Mouse (Mus musculus): ENCODE results near the gene Miga2. TPM values are rescaled to one million over a fixed set of nuclear protein-coding genes. Genes with fewer than 3 reads are reported as not detected.
A peak's percentile ranks its signal among the peaks of the same experiment; 100 is the strongest.
"Not testable (repeated sequence)": the region's sequence is repeated elsewhere in the genome, so short reads cannot be mapped to it uniquely, and the experiment has no call there.

The Miga2 gene
- polyA plus RNA-seq, 1 experiment from 2014 or later = 29.6 TPM

DNA sequence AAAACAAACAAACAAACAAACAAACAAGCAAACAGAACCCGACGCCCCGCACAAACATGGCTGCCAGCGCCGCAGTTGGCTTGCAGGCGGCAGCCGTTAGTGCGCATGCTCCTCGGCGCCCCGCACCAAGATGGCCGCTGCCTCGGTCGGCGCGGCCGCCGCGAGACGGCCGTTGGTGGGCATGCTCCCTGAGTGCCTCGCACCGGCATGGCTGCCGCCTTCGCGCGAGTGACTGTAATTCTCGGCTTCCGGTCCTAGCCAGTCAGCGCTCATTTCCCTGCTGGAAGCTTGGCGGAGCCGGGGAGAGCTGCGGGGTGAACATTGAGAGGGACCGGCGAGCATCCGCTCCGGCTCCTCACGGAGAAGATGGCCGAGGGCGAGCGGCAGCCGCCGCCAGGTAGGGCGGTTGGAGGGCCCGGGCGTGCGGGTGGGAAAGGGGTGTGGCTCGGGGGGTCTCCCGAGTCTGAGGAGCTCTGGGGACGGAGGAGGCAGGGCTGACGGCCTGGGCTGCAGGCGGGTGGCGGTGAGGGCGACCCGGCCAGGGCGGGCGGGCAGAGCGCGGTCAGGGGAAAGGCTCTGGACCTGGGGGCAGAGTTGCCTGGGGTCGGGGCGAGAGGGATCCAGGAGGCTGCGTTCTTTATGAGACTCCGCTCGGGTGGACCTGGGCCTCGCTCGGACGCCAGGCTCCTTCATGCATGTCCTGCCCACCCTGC is 52.1 kb downstream of the Miga2 start, which contains the start of gene Ptpa:
TSS of gene Ptpa (plus strand) at position 104 of the 713 bp plus-strand sequence.
- H3K36me3 ChIP-seq = no peaks in the 10 kb centered on the region
- H3K4me3 ChIP-seq = peak within 1 kb of the TSS; percentile 74
- H3K9ac ChIP-seq = peak within 1 kb of the TSS; percentile 82
- H3K27ac ChIP-seq = peak within 1 kb of the TSS; percentile 96
- peak within 1 kb of the TSS; percentile 76 for H3K4me2 ChIP-seq (replicated peaks)
- H3K9me3 ChIP-seq = no peaks in the 10 kb centered on the region
- peak; percentile 91 for ATAC-seq (ENCODE audit: insufficient number of reproducible peaks, insufficient read depth, low FRiP score, low TSS enrichment)
- H3K27me3 ChIP-seq = no peaks in the 10 kb centered on the region
- peaks cover 25% of the 10 kb centered on the region for H3K4me1 ChIP-seq
- under 1% methylated on average over 67 of the region's 67 CpGs for WGBS

GRCm38 (mm10) chr2:30416649-30416965 is 52.6 kb downstream of the Miga2 start:
- no peak for ATAC-seq (ENCODE audit: insufficient number of reproducible peaks, insufficient read depth, low FRiP score, low TSS enrichment)
- Histone ChIP-seq H3K9ac (peak overlapping the region; percentile 82), H3K9me3 (no peaks in the 10 kb centered on the region), H3K27ac (peak overlapping the region; percentile 96), H3K4me1 (peaks cover 28% of the 10 kb centered on the region), H3K4me2 (replicated peaks) (peak overlapping the region; percentile 76), H3K27me3 (no peaks in the 10 kb centered on the region), H3K4me3 (peak overlapping the region; percentile 74), H3K36me3 (no peaks in the 10 kb centered on the region)
- WGBS = under 1% methylated on average over 7 of the region's 7 CpGs

DNA sequence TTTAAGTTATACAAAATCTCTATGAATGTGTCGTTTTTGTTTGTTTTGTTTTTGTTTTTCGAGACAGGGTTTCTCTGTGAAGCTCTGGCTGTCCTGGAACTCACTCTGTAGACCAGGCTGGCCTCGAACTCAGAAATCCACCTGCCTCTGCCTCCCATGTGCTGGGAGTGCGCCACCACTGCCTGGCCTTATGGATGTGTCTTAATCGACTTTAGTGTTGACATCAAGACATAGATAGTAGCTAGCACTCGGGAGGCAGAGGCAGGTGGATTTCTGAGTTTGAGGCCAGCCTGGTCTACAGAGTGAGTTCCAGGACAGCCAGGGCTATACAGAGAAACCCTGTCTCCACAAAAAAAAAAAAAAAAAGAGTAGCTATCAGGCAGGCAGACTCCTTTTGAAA is 53.1 kb downstream of the Miga2 start:
- H3K9me3 ChIP-seq; H3K36me3 ChIP-seq; H3K27me3 ChIP-seq; H3K9ac ChIP-seq; H3K27ac ChIP-seq; ATAC-seq (ENCODE audit: insufficient number of reproducible peaks, insufficient read depth, low FRiP score, low TSS enrichment): not testable (repeated sequence)
- 80% methylated on average over 6 of the region's 6 CpGs for WGBS
- Histone ChIP-seq H3K4me2 (replicated peaks) (peak overlapping the region; percentile 76), H3K4me3 (peak overlapping the region; percentile 74; the same call in 1 of the 2 replicates), H3K4me1 (peaks cover 28% of the 10 kb centered on the region)

- Histone ChIP-seq H3K4me1 (peaks cover 28% of the 10 kb centered on the region), H3K27ac (peak overlapping the region; percentile 92), H3K27me3 (no peaks in the 10 kb centered on the region), H3K4me3 (no peak overlapping the region), H3K9me3 (no peaks in the 10 kb centered on the region), H3K36me3 (no peaks in the 10 kb centered on the region), H3K9ac (no peak overlapping the region), H3K4me2 (replicated peaks) (peak overlapping the region; percentile 38; the same call in 1 of the 2 replicates)
- WGBS = 74% methylated on average over 5 of the region's 5 CpGs
- no peak for ATAC-seq (ENCODE audit: insufficient number of reproducible peaks, insufficient read depth, low FRiP score, low TSS enrichment)
Measured at GRCm38 (mm10) chr2:30417595-30418165, 53.6 kb downstream of the Miga2 start.

DNA sequence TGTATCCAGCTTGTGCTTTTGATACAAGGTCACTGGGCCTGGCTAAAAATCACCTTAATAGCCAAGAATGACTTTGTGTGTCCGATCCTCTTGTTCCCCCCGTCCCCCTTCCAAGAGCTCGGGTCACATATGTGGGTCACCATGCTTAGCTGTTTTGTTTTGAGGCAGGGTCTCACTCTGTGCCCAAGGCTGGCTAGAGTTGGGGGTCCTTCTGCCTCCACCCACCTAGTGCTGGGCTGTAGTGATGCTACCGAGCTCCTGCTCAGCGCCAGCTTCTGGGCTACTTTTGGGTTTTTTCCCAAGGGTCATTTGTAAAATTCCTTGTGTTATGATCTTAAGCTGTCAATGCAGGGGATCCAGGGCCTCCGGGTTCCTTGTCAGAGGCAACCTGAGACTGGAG is 54.2 kb downstream of the Miga2 start:
- no peaks in the 10 kb centered on the region; the same call in 1 of the 2 replicates for H3K36me3 ChIP-seq
- no peak for ATAC-seq (ENCODE audit: insufficient number of reproducible peaks, insufficient read depth, low FRiP score, low TSS enrichment)
- H3K27ac ChIP-seq = peak overlapping the region; percentile 92
- H3K4me3 ChIP-seq = peak overlapping the region; percentile 12; the same call in 1 of the 2 replicates
- peak overlapping the region; percentile 41; the same call in 1 of the 2 replicates for H3K9ac ChIP-seq
- H3K4me2 ChIP-seq (replicated peaks) = peak overlapping the region; percentile 38
- 63% methylated on average over 6 of the region's 6 CpGs for WGBS
- no peaks in the 10 kb centered on the region for H3K9me3 ChIP-seq
- H3K4me1 ChIP-seq = peaks cover 28% of the 10 kb centered on the region
- no peaks in the 10 kb centered on the region for H3K27me3 ChIP-seq

DNA sequence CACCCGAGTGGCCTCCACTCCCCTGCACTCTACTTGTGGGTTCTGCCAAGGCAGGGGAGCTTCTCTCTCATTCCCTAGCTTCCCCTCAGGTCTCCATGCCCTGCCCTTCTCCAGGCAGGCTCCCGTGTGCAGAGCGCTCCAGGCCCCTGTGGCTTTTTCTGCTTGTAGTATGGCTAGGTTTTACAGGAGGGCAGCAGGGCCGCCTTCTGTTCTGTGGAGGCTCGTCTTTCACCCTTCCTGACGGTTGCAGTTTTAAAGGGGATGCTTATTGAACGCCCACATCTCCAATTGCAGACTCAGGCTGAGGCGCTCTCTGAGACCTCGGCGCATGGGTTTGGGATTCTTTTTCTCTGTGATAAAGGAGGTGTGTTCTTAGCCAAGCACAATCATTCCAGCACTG is 55.1 kb downstream of the Miga2 start:
- Histone ChIP-seq H3K36me3 (no peaks in the 10 kb centered on the region; the same call in 1 of the 2 replicates), H3K9me3 (no peaks in the 10 kb centered on the region), H3K4me3 (peak overlapping the region; percentile 12; the same call in 1 of the 2 replicates), H3K27ac (peak overlapping the region; percentile 92), H3K4me1 (peaks cover 28% of the 10 kb centered on the region), H3K4me2 (replicated peaks) (peak overlapping the region; percentile 38), H3K9ac (peak overlapping the region; percentile 41), H3K27me3 (no peaks in the 10 kb centered on the region)
- no peak for ATAC-seq (ENCODE audit: insufficient number of reproducible peaks, insufficient read depth, low FRiP score, low TSS enrichment)
- 16% methylated on average over 10 of the region's 10 CpGs for WGBS

DNA sequence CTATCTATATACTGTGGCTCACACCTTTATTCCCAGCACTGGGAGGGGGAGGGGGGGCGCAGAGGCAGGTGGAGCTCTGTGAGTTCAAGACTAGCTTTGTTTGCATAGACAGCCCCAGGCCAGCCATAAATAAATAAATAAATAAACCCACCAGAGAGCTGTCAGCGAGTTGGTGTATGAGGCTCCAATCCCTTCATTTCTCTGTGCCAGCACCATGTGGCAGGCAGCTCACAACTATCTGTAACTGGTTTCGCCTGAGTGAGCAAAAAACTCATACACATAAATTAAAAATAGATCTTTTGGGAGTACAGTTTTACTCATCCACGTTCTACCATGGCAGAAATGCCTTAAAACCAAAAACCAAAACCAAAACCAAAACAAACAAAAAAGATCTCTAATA is 57.4 kb downstream of the Miga2 start:
- Histone ChIP-seq H3K4me2 (replicated peaks) (no peak overlapping the region), H3K36me3 (peaks cover 7% of the 10 kb centered on the region), H3K27me3 (no peaks in the 10 kb centered on the region), H3K9me3 (no peaks in the 10 kb centered on the region), H3K9ac (no peak overlapping the region), H3K27ac (no peak overlapping the region), H3K4me3 (no peak overlapping the region), H3K4me1 (peaks cover 23% of the 10 kb centered on the region)
- 73% methylated on average over 4 of the region's 4 CpGs for WGBS
- ATAC-seq (ENCODE audit: insufficient number of reproducible peaks, insufficient read depth, low FRiP score, low TSS enrichment) = no peak

GRCm38 (mm10) chr2:30429156-30429555 is 65.1 kb downstream of the Miga2 start:
- Histone ChIP-seq H3K4me2 (replicated peaks) (no peak overlapping the region), H3K27ac (no peak overlapping the region), H3K27me3 (no peaks in the 10 kb centered on the region), H3K4me1 (no peaks in the 10 kb centered on the region), H3K36me3 (peaks cover 80% of the 10 kb centered on the region), H3K4me3 (no peak overlapping the region), H3K9ac (no peak overlapping the region), H3K9me3 (no peaks in the 10 kb centered on the region)
- ATAC-seq (ENCODE audit: insufficient number of reproducible peaks, insufficient read depth, low FRiP score, low TSS enrichment) = no peak

Small RNA genes within 50 kb of the gene (microRNA-seq; reads per million reads assigned to microRNA genes)
- not detected for gene Gm47292

Other genes starting within 250 kb of the Miga2 start
- 11.6 and 12.2 TPM in 2 replicates for gene Zer1, start 239.6 kb upstream of the Miga2 start, polyA plus RNA-seq (2016; fragmentation: Nextera tagmentation; extraction: Ambion mirVana)
- gene Tbc1d13, start 230.5 kb upstream of the Miga2 start, polyA plus RNA-seq (2016; fragmentation: Nextera tagmentation; extraction: Ambion mirVana) = 10.7 and 11.0 TPM in 2 replicates
- 18.5 TPM in 2 replicates for gene Endog, start 192.7 kb upstream of the Miga2 start, polyA plus RNA-seq (2016; fragmentation: Nextera tagmentation; extraction: Ambion mirVana)
- 87.1 and 90.3 TPM in 2 replicates for gene Spout1, start 185.8 kb upstream of the Miga2 start, polyA plus RNA-seq (2016; fragmentation: Nextera tagmentation; extraction: Ambion mirVana)
- gene Kyat1, start 158.4 kb upstream of the Miga2 start, polyA plus RNA-seq (2016; fragmentation: Nextera tagmentation; extraction: Ambion mirVana) = 8.2 and 8.3 TPM in 2 replicates
- 40.9 and 41.2 TPM in 2 replicates for gene Lrrc8a, start 126.5 kb upstream of the Miga2 start, polyA plus RNA-seq (2016; fragmentation: Nextera tagmentation; extraction: Ambion mirVana)
- gene Gm28035, start 123.7 kb upstream of the Miga2 start, polyA plus RNA-seq (2016; fragmentation: Nextera tagmentation; extraction: Ambion mirVana) = 0.09 and 0.14 TPM in 2 replicates
- 3.5 and 3.8 TPM in 2 replicates for gene Phyhd1, start 98.0 kb upstream of the Miga2 start, polyA plus RNA-seq (2016; fragmentation: Nextera tagmentation; extraction: Ambion mirVana)
- gene Gm28038, start 83.2 kb upstream of the Miga2 start, polyA plus RNA-seq (2016; fragmentation: Nextera tagmentation; extraction: Ambion mirVana) = not detected in 2 replicates
- 29.6 and 31.0 TPM in 2 replicates for gene Dolk, start 77.9 kb upstream of the Miga2 start, polyA plus RNA-seq (2016; fragmentation: Nextera tagmentation; extraction: Ambion mirVana)
- 37.2 and 37.4 TPM in 2 replicates for gene Nup188, start 77.8 kb upstream of the Miga2 start, polyA plus RNA-seq (2016; fragmentation: Nextera tagmentation; extraction: Ambion mirVana)
- gene Sh3glb2, start 4.9 kb upstream of the Miga2 start, polyA plus RNA-seq (2016; fragmentation: Nextera tagmentation; extraction: Ambion mirVana) = 89.7 and 96.9 TPM in 2 replicates
- gene Dolpp1, start 28.0 kb downstream of the Miga2 start, polyA plus RNA-seq (2016; fragmentation: Nextera tagmentation; extraction: Ambion mirVana) = 34.8 and 38.1 TPM in 2 replicates
- gene Crat, start 51.6 kb downstream of the Miga2 start, polyA plus RNA-seq (2016; fragmentation: Nextera tagmentation; extraction: Ambion mirVana) = 23.8 and 26.9 TPM in 2 replicates
- gene Ptpa, start 51.8 kb downstream of the Miga2 start, polyA plus RNA-seq (2016; fragmentation: Nextera tagmentation; extraction: Ambion mirVana) = 140 and 145 TPM in 2 replicates
- gene Ier5l, start 110.0 kb downstream of the Miga2 start, polyA plus RNA-seq (2016; fragmentation: Nextera tagmentation; extraction: Ambion mirVana) = 4.2 and 4.5 TPM in 2 replicates
- 0.57 and 1.4 TPM in 2 replicates for gene Cstad, start 230.8 kb downstream of the Miga2 start, polyA plus RNA-seq (2016; fragmentation: Nextera tagmentation; extraction: Ambion mirVana)

Data from embryonic facial prominence, embryonic 12.5 days (tissue).